Mouse (Mus musculus) frontal cortex, postnatal 25 days (tissue): Measurements from ENCODE around the gene Fanca.
"Not testable (repeated sequence)": the region's sequence is repeated elsewhere in the genome, so short reads cannot be mapped to it uniquely, and the experiment has no call there.

Experiments used
- DNase-seq, 2 experiments: peaks; one replicate each; pipeline ENCODE4 v3.0.0; 2022; ENCODE audit warnings: low spot score in 2 of 2

Gene Fanca

GRCm38 (mm10) chr8:123331301-123331700, 12.9 kb upstream of the Fanca start:
- DNase-seq = no peak

GRCm38 (mm10) chr8:123330701-123331100, 12.3 kb upstream of the Fanca start:
- DNase-seq = no peak

- DNase-seq = no peak
Measured at GRCm38 (mm10) chr8:123329961-123330360, 11.6 kb upstream of the Fanca start.

GRCm38 (mm10) chr8:123329350-123329749, 11.0 kb upstream of the Fanca start:
- no peak for DNase-seq

GRCm38 (mm10) chr8:123328552-123328951, 10.2 kb upstream of the Fanca start:
- DNase-seq = no peak

- no peak for DNase-seq
Measured at GRCm38 (mm10) chr8:123319522-123320164, 1.3 kb upstream of the Fanca start.

GRCm38 (mm10) chr8:123317781-123318466, 452 bp downstream of the Fanca start:
- no peak for DNase-seq

- no peak for DNase-seq
Measured at GRCm38 (mm10) chr8:123308738-123309137, 9.6 kb downstream of the Fanca start.

GRCm38 (mm10) chr8:123298301-123298700, 20.1 kb downstream of the Fanca start:
- DNase-seq = no peak

- no peak for DNase-seq
Measured at GRCm38 (mm10) chr8:123292785-123293184, 25.6 kb downstream of the Fanca start.

GRCm38 (mm10) chr8:123292281-123292680, 26.1 kb downstream of the Fanca start:
- no peak for DNase-seq

GRCm38 (mm10) chr8:123291716-123292115, 26.7 kb downstream of the Fanca start:
- DNase-seq = no peak

- DNase-seq = no peak
Measured at GRCm38 (mm10) chr8:123290679-123291078, 27.7 kb downstream of the Fanca start.

GRCm38 (mm10) chr8:123290166-123290565, 28.2 kb downstream of the Fanca start:
- DNase-seq = no peak

- no peak for DNase-seq
Measured at GRCm38 (mm10) chr8:123287362-123287761, 31.0 kb downstream of the Fanca start.

- DNase-seq = no peak
Measured at GRCm38 (mm10) chr8:123284493-123284892, 33.9 kb downstream of the Fanca start.

GRCm38 (mm10) chr8:123283991-123284390, 34.4 kb downstream of the Fanca start:
- no peak for DNase-seq

- not testable (repeated sequence) for DNase-seq
Measured at GRCm38 (mm10) chr8:123282994-123283393, 35.4 kb downstream of the Fanca start.

GRCm38 (mm10) chr8:123280302-123281094, 37.9 kb downstream of the Fanca start:
- DNase-seq = no peak

- DNase-seq = no peak
Measured at GRCm38 (mm10) chr8:123279828-123280227, 38.5 kb downstream of the Fanca start.

GRCm38 (mm10) chr8:123278445-123278844, 39.9 kb downstream of the Fanca start:
- no peak for DNase-seq

- DNase-seq = no peak
Measured at GRCm38 (mm10) chr8:123275096-123275495, 43.3 kb downstream of the Fanca start.

GRCm38 (mm10) chr8:123274447-123274846, 43.9 kb downstream of the Fanca start:
- no peak for DNase-seq
